Mouse (Mus musculus): ENCODE measurements around the gene Foxn3.

DNA sequence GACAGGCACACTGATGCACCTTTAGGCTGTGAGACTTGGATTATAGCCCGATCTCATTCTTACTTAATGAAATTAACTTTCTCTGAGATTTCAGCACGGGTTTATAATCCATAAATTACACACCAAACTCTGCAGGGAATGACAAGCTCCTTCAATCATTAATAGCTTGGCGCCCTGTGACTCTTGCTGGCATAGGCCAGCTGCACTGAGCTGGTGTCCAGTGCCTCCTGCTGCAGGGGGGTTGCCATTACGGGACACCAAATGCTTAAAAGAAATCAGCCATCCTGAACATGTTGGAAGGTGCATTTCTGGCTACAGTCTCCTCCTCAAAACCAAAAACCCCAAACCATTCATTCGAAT is 364.3 kb downstream of the Foxn3 start:
- no peak for TF ChIP-seq POLR2AphosphoS2 (IDR thresholded peaks at IDR 0.05; ENCODE audit: insufficient read length, low read depth)
- TF ChIP-seq SRF (IDR thresholded peaks at IDR 0.05; ENCODE audit: control insufficient read depth, insufficient read length, low read depth), result no peak
- TF ChIP-seq CEBPB (IDR thresholded peaks at IDR 0.05; ENCODE audit: insufficient read depth, poor library complexity, severe bottlenecking), result no peak
- no peak for TF ChIP-seq MYOD1 (IDR thresholded peaks at IDR 0.05; ENCODE audit: control insufficient read depth in 1 of 3, insufficient read length in 2 of 3, low read depth in 2 of 3)
- TF ChIP-seq MAX (IDR thresholded peaks at IDR 0.05; ENCODE audit: low read depth), result no peak
- TF ChIP-seq POLR2A (IDR thresholded peaks at IDR 0.05; ENCODE audit: insufficient read length, low read depth), result no peak
- TF ChIP-seq USF1 (IDR thresholded peaks at IDR 0.05; ENCODE audit: low read depth), result no peak

Measured in myocyte (in vitro differentiated cells).